9 mouse cellular contexts compared by ENCODE assay signal in genomic region chr12:80739482-80739881, GRCm38 (mm10). TPM values are rescaled to one million over a fixed set of nuclear protein-coding genes. Genes with fewer than 3 reads are reported as not detected.
DNase-seq lines count a peak whose midpoint lies in the region; ATAC-seq and TF ChIP-seq lines count a peak whose summit lies in the region.
"Had no signal": no experiment of that assay in that cellular context is flagged by ENCODE, and none has a peak within 500 bp of the region (broad histone marks: within the 10 kb centered on the region; RNA-seq: fewer than 3 reads in every experiment).

No protein-coding gene starts in this region.

- H3K36me3 ChIP-seq in liver, postnatal 0 days (replicated peaks; ENCODE audit: insufficient read depth, low read length): no peaks in the 10 kb centered on the region
- H3K36me3 ChIP-seq: lung, embryonic 15.5 days had no signal

- no peak for TF ChIP-seq EP300 in liver, postnatal 0 days (IDR thresholded peaks at IDR 0.05; ENCODE audit: low read depth)

- TF ChIP-seq POLR2A in cerebellum, adult 2 months (IDR thresholded peaks at IDR 0.05; ENCODE audit: borderline replicate concordance, insufficient read depth, low read length): no peak

- peak; percentile 52 to 71 for DNase-seq in cerebellum, adult 18-20 months
- peak; percentile 44 for DNase-seq in A20 (ENCODE audit: low read depth, low spot score)
- peak; percentile 44 to 58 for DNase-seq in cerebellum, adult 2 months
- peak; percentile 69 for DNase-seq in liver, postnatal 0 days
- DNase-seq in gastrocnemius, adult 8-10 months (ENCODE audit: low spot score in 2 of 2): no peak
- no peak for DNase-seq in embryo, embryonic 11 days

- H3K9ac ChIP-seq in liver, postnatal 0 days (replicated peaks): no peak overlapping the region
- H3K9ac ChIP-seq: lung, embryonic 15.5 days had no signal

- H3K4me1 ChIP-seq in cerebellum, adult 2 months (ENCODE audit: control insufficient read depth, insufficient read depth, low read length): peaks cover 4% of the 10 kb centered on the region; the same call in 1 of the 2 replicates
- H3K4me1 ChIP-seq in liver, postnatal 0 days (ENCODE audit: insufficient read depth): no peaks in the 10 kb centered on the region

- no peaks in the 10 kb centered on the region for H3K27me3 ChIP-seq in cerebellum, adult 2 months (ENCODE audit: control insufficient read depth, insufficient read depth, low read length)
- H3K27me3 ChIP-seq in liver, postnatal 0 days (ENCODE audit: insufficient read depth, low read length): peaks cover 19% of the 10 kb centered on the region; the same call in 1 of the 2 replicates

- TF ChIP-seq CTCF in cerebellum, adult 2 months (IDR thresholded peaks at IDR 0.05; ENCODE audit: borderline replicate concordance, insufficient read depth, low read depth, low read length): peak; percentile 62
- TF ChIP-seq CTCF in liver, postnatal 0 days (IDR thresholded peaks at IDR 0.05; ENCODE audit: low read depth): peak; percentile 80

- no peaks in the 10 kb centered on the region for H3K9me3 ChIP-seq in liver, postnatal 0 days (ENCODE audit: low read length)
- H3K9me3 ChIP-seq: lung, embryonic 15.5 days had no signal

- H3K4me2 ChIP-seq in liver, postnatal 0 days (ENCODE audit: low read depth, low read length): no peak overlapping the region
- H3K4me2 ChIP-seq: lung, embryonic 15.5 days had no signal

- H3K27ac ChIP-seq in cerebellum, adult 2 months (ENCODE audit: insufficient read depth, low read length): no peak overlapping the region
- no peak overlapping the region for H3K27ac ChIP-seq in liver, postnatal 0 days (ENCODE audit: low read depth)
- H3K27ac ChIP-seq: lung, embryonic 15.5 days had no signal

- no peak for ATAC-seq in cerebellum, adult (ENCODE audit: insufficient number of reproducible peaks, low FRiP score, low TSS enrichment)
- ATAC-seq in liver, postnatal 0 days: 0 out of 2 replicates have a peak, but pooled peaks have one; percentile 25
- ATAC-seq in monocyte, adult 5-6 weeks (replicated peaks; ENCODE audit: insufficient number of reproducible peaks, low FRiP score, low TSS enrichment, poor library complexity, severe bottlenecking): no peak

- no peak overlapping the region for H3K4me3 ChIP-seq in cerebellum, adult 2 months (replicated peaks; ENCODE audit: insufficient read depth, low read depth, low read length)
- no peak overlapping the region for H3K4me3 ChIP-seq in liver, postnatal 0 days (ENCODE audit: low read depth, low read length)
- H3K4me3 ChIP-seq: lung, embryonic 15.5 days had no signal

- WGBS in cerebellum, adult 2 months: 51% methylated on average over 9 of the region's 9 CpGs
- WGBS in liver, postnatal 0 days (ENCODE audit: insufficient replicate concordance): 25% methylated on average over 9 of the region's 9 CpGs

RNA-seq across cellular contexts. Expression of gene Ccdc177, which starts 21.0 kb away (rescaled TPM):
- polyA plus RNA-seq in cerebellum, adult 2 months (2012; rRNA removed): 4.9 and 5.4 TPM in 2 replicates
- not detected in 2 replicates for polyA plus RNA-seq in liver, postnatal 0 days (2015; fragmentation: Nextera tagmentation; extraction: Ambion mirVana)
- total RNA-seq in gastrocnemius, adult 8-10 months (2022): not detected
- not detected in 3 replicates for total RNA-seq in monocyte, adult 5-6 weeks (2017)

RNA-seq across cellular contexts. Expression of gene Plekhd1, which starts 47.1 kb away (rescaled TPM):
- 61.7 and 66.3 TPM in 2 replicates for polyA plus RNA-seq in cerebellum, adult 2 months (2012; rRNA removed)
- polyA plus RNA-seq in liver, postnatal 0 days (2015; fragmentation: Nextera tagmentation; extraction: Ambion mirVana): 0.13 TPM in 1 of 2 replicates, not detected in the other
- 1 to 10 TPM in 1 of 4 experiments, under 1 TPM in 2, not detected in 1; 0.27 to 1.0 (median 0.65) TPM for total RNA-seq in gastrocnemius, adult 8-10 months (2022)
- not detected in 3 replicates for total RNA-seq in monocyte, adult 5-6 weeks (2017)

RNA-seq across cellular contexts. Expression of gene Susd6, which starts 50.8 kb away (rescaled TPM):
- 46.3 and 54.8 TPM in 2 replicates for polyA plus RNA-seq in cerebellum, adult 2 months (2012; rRNA removed)
- polyA plus RNA-seq in liver, postnatal 0 days (2015; fragmentation: Nextera tagmentation; extraction: Ambion mirVana): 8.6 and 10.8 TPM in 2 replicates
- 10 to 100 TPM; 39.3 to 51.9 (median 44.3) TPM for total RNA-seq in gastrocnemius, adult 8-10 months (2022)
- 49.0 to 81.1 TPM (median 52.5 TPM) in 3 replicates for total RNA-seq in monocyte, adult 5-6 weeks (2017)

Comparison
In these comparisons a context has a peak if more than half of its experiments do, and no peak if none do; other contexts are left out.
1. DNase-seq: peak in cerebellum, adult 18-20 months (2 of 2), A20 (single experiment), cerebellum, adult 2 months (2 of 2) and liver, postnatal 0 days (single experiment); none in gastrocnemius, adult 8-10 months (0 of 2) and embryo, embryonic 11 days (single experiment).